Mouse (Mus musculus) MEL (cell line): Measurements from ENCODE around the gene Agps. TPM values are rescaled to one million over a fixed set of nuclear protein-coding genes. Genes with fewer than 3 reads are reported as not detected.
"Not testable (repeated sequence)": the region's sequence is repeated elsewhere in the genome, so short reads cannot be mapped to it uniquely, and the experiment has no call there.

Source experiments
- DNase-seq: peaks from one replicate; pipeline ENCODE4 v3.0.0; 2011; ENCODE audit warnings: low read depth, low spot score
- H3K27ac ChIP-seq: 2 replicates; pipeline ENCODE4 v1.5.1; 2012; ENCODE audit warnings: low read depth, mild to moderate bottlenecking, control low read depth, low read length, moderate library complexity; ENCODE audit not compliant: control insufficient read depth
- H3K27me3 ChIP-seq, 2 experiments: fragments of 150-350 bp in 1 of 2; sonication (generic) in 1 of 2; 2 replicates each; pipeline ENCODE4 v1.6.1; 2012; ENCODE audit warnings: low read length in 2 of 2, mild to moderate bottlenecking in 2 of 2, improper control_type of control experiment in 1 of 2, moderate library complexity in 1 of 2; ENCODE audit not compliant: insufficient read depth in 2 of 2, control insufficient read depth in 1 of 2
- H3K36me3 ChIP-seq, 2 experiments: 2 replicates each; pipeline ENCODE4 v1.6.1; 2012 to 2014; ENCODE audit warnings: low read length in 2 of 2, improper control_type of control experiment in 1 of 2, inconsistent platforms in 1 of 2, mild to moderate bottlenecking in 1 of 2; ENCODE audit not compliant: insufficient read depth in 2 of 2, control insufficient read depth in 1 of 2
- H3K4me1 ChIP-seq, 2 experiments: fragments of 150-350 bp in 1 of 2; sonication (generic) in 1 of 2; 2 replicates each; pipeline ENCODE4 v1.6.1; 2012; ENCODE audit warnings: low read length in 2 of 2, improper control_type of control experiment in 1 of 2, mild to moderate bottlenecking in 1 of 2; ENCODE audit not compliant: insufficient read depth in 2 of 2, control insufficient read depth in 1 of 2
- H3K4me3 ChIP-seq, 2 experiments: fragments of 150-350 bp in 1 of 2; sonication (generic) in 1 of 2; 2 replicates each; pipeline ENCODE4 v1.5.1; 2012; ENCODE audit warnings: low read depth in 2 of 2, low read length in 2 of 2, mild to moderate bottlenecking in 2 of 2, moderate library complexity in 2 of 2, control low read depth in 1 of 2, improper control_type of control experiment in 1 of 2; ENCODE audit not compliant: control insufficient read depth in 1 of 2, insufficient read depth in 1 of 2
- H3K79me2 ChIP-seq: 2 replicates; pipeline ENCODE4 v1.6.1; 2012; ENCODE audit warnings: mild to moderate bottlenecking, low read length, moderate library complexity; ENCODE audit not compliant: control insufficient read depth, poor library complexity, insufficient read depth
- H3K9ac ChIP-seq: 2 replicates; pipeline ENCODE4 v1.6.1; 2012; ENCODE audit warnings: low read depth, mild to moderate bottlenecking, control low read depth, low read length, moderate library complexity; ENCODE audit not compliant: control insufficient read depth, poor library complexity, severe bottlenecking
- H3K9me3 ChIP-seq: fragments of 150-350 bp; sonication (generic); replicated peaks from 2 replicates; pipeline ENCODE4 v1.6.1; 2012; ENCODE audit warnings: mild to moderate bottlenecking, low read length, improper control_type of control experiment, moderate library complexity; ENCODE audit not compliant: insufficient read depth
- BHLHE40 ChIP-seq: IDR thresholded peaks from 2 replicates; pipeline ENCODE4 v1.6.1; 2012; ENCODE audit warnings: low read depth, mild to moderate bottlenecking, inconsistent platforms, low read length, improper control_type of control experiment, borderline replicate concordance
- CHD1 ChIP-seq: IDR thresholded peaks from 2 replicates; pipeline ENCODE4 v1.6.1; 2012; ENCODE audit warnings: low read depth, mild to moderate bottlenecking, inconsistent platforms, low read length, improper control_type of control experiment
- EP300 ChIP-seq, 2 experiments: IDR thresholded peaks; 2 replicates each; pipeline ENCODE4 v1.6.1; 2011; ENCODE audit warnings: improper control_type of control experiment in 2 of 2, low read length in 2 of 2, low read depth in 1 of 2, mild to moderate bottlenecking in 1 of 2
- ETS1 ChIP-seq: IDR thresholded peaks from 2 replicates; pipeline ENCODE4 v1.6.1; 2012; ENCODE audit warnings: low read depth, mild to moderate bottlenecking, inconsistent platforms, low read length, improper control_type of control experiment, moderate library complexity
- HCFC1 ChIP-seq: IDR thresholded peaks from 2 replicates; pipeline ENCODE4 v1.6.1; 2012; ENCODE audit warnings: low read depth, mild to moderate bottlenecking, inconsistent platforms, low read length, improper control_type of control experiment, moderate library complexity
- MAFK ChIP-seq: IDR thresholded peaks from 2 replicates; pipeline ENCODE4 v1.6.1; 2011; ENCODE audit warnings: low read depth, mild to moderate bottlenecking, low read length, improper control_type of control experiment, borderline replicate concordance
- NRF1 ChIP-seq: IDR thresholded peaks from 2 replicates; pipeline ENCODE4 v1.6.1; 2014; ENCODE audit warnings: low read depth, mild to moderate bottlenecking, inconsistent platforms, low read length, improper control_type of control experiment, moderate library complexity; ENCODE audit not compliant: poor library complexity, insufficient read depth, severe bottlenecking
- POLR2A ChIP-seq, 2 experiments: IDR thresholded peaks; 2 replicates each; pipeline ENCODE4 v1.6.1; 2011 to 2012; ENCODE audit warnings: low read length in 2 of 2, mild to moderate bottlenecking in 2 of 2, control low read depth in 1 of 2, improper control_type of control experiment in 1 of 2, low read depth in 1 of 2, moderate library complexity in 1 of 2; ENCODE audit not compliant: control insufficient read depth in 1 of 2, insufficient read depth in 1 of 2, poor library complexity in 1 of 2
- POLR2AphosphoS2 ChIP-seq: IDR thresholded peaks from 2 replicates; pipeline ENCODE4 v1.6.1; 2011; ENCODE audit warnings: low read length, improper control_type of control experiment
- POLR2AphosphoS5 ChIP-seq: IDR thresholded peaks from 2 replicates; pipeline ENCODE4 v1.6.1; 2012; ENCODE audit warnings: low read depth, borderline replicate concordance, mild to moderate bottlenecking, inconsistent platforms, low read length, moderate library complexity, mixed read lengths
- TAL1 ChIP-seq: IDR thresholded peaks from 2 replicates; pipeline ENCODE4 v1.6.1; 2012; ENCODE audit warnings: mild to moderate bottlenecking, inconsistent platforms, low read length, moderate library complexity, mixed read lengths
- ZC3H11A ChIP-seq: IDR thresholded peaks from 2 replicates; pipeline ENCODE4 v1.6.1; 2012; ENCODE audit warnings: low read depth, mild to moderate bottlenecking, inconsistent platforms, low read length, improper control_type of control experiment
- ZNF384 ChIP-seq: IDR thresholded peaks from 2 replicates; pipeline ENCODE4 v1.6.1; 2012; ENCODE audit warnings: low read depth, mild to moderate bottlenecking, inconsistent platforms, low read length, improper control_type of control experiment
- polyA plus RNA-seq, 2 experiments: library from polyadenylated mRNA; stranded (reverse) in 1 of 2; unstranded in 1 of 2; fragments of >175 nt in 1 of 2; fragments of >200 nt in 1 of 2; gene quantifications; 2 replicates each; pipeline versions ENCODE4 v1.2.1 to v1.2.4; 2012; ENCODE audit warnings: low replicate concordance in 2 of 2, low read depth in 1 of 2; ENCODE audit not compliant: insufficient read length in 2 of 2, insufficient read depth in 1 of 2, missing spikeins in 1 of 2
- total RNA-seq: library from RNA; depleted of rRNA; stranded (reverse); fragments of 300-350 nt; gene quantifications from 2 replicates; pipeline ENCODE4 v1.2.3, GENCODE M21; 2012; rRNA removed

Agps gene
- total and polyA plus RNA-seq, 3 experiments: 32.3 to 47.8 TPM; not detected in 1

GRCm38 (mm10) chr2:75974131-75974530 is 142.2 kb downstream of the Agps start:
- TF ChIP-seq NRF1 (no peak), ZC3H11A (no peak), POLR2AphosphoS5 (no peak), POLR2AphosphoS2 (no peak), HCFC1 (no peak), ETS1 (no peak), TAL1 (no peak), CHD1 (no peak), BHLHE40 (no peak), EP300 (IDR thresholded peaks at IDR 0.05; ENCODE audit: low read depth in 1 of 2, low read length in 2 of 2) (no peak), ZNF384 (no peak), POLR2A (IDR thresholded peaks at IDR 0.05; ENCODE audit: control insufficient read depth in 1 of 2, insufficient read depth in 1 of 2, low read depth in 1 of 2, low read length in 2 of 2, poor library complexity in 1 of 2) (no peak), MAFK (no peak)
- Histone ChIP-seq H3K27me3 (no peaks in the 10 kb centered on the region; a peak in 2 of 4 replicates), H3K9me3 (no peaks in the 10 kb centered on the region), H3K4me3 (no peak overlapping the region), H3K79me2 (no peaks in the 10 kb centered on the region), H3K4me1 (no peaks in the 10 kb centered on the region), H3K36me3 (no peaks in the 10 kb centered on the region), H3K27ac (no peak overlapping the region), H3K9ac (no peak overlapping the region)
- DNase-seq: no peak

GRCm38 (mm10) chr2:75976070-75976469 is 144.1 kb downstream of the Agps start:
- not testable (repeated sequence) for H3K27me3 ChIP-seq, DNase-seq, H3K36me3 ChIP-seq, H3K4me3 ChIP-seq, H3K9ac ChIP-seq, H3K79me2 ChIP-seq, H3K4me1 ChIP-seq, H3K9me3 ChIP-seq, H3K27ac ChIP-seq

- not testable (repeated sequence) for H3K4me3 ChIP-seq, H3K4me1 ChIP-seq, H3K79me2 ChIP-seq, H3K36me3 ChIP-seq, H3K9ac ChIP-seq, H3K27me3 ChIP-seq, H3K9me3 ChIP-seq, H3K27ac ChIP-seq
- DNase-seq: peak; percentile 9
- TF ChIP-seq ZNF384: peak; percentile 12; the same call in 1 of the 2 replicates
These were observed 145.9 kb downstream of the Agps start, which contains the start of gene Ttc30a2 for GRCm38 (mm10) chr2:75977752-75978368. TSS of gene Ttc30a2 (minus strand) at chr2:75978170.

Other genes starting within 250 kb of the Agps start
- gene Hnrnpa3, start 172.9 kb upstream of the Agps start, total RNA-seq: 126 and 171 TPM in 2 replicates
- gene Hnrnpa3, start 172.9 kb upstream of the Agps start, polyA plus RNA-seq: 100 to 1,000 TPM; 342 to 437 TPM
- gene Nfe2l2, start 127.5 kb upstream of the Agps start, total RNA-seq: 33.2 and 42.1 TPM in 2 replicates
- 10 to 100 TPM in 1 of 2 experiments, not detected in 1; 59.1 TPM for gene Nfe2l2, start 127.5 kb upstream of the Agps start, polyA plus RNA-seq
- gene Ttc30b, start 106.4 kb downstream of the Agps start, total RNA-seq: not detected in 2 replicates
- gene Ttc30b, start 106.4 kb downstream of the Agps start, polyA plus RNA-seq: not detected
- not detected in 2 replicates for gene Ttc30a2, start 146.0 kb downstream of the Agps start, total RNA-seq
- not detected for gene Ttc30a2, start 146.0 kb downstream of the Agps start, polyA plus RNA-seq
- not detected in 2 replicates for gene Ttc30a1, start 149.8 kb downstream of the Agps start, total RNA-seq
- gene Ttc30a1, start 149.8 kb downstream of the Agps start, polyA plus RNA-seq: not detected